Mouse (Mus musculus) midbrain, embryonic 12.5 days (tissue): ENCODE measurements at regions not wholly inside any gene's neighbourhood (a gene's known extent, or its start where the extent isn't known, plus 50 kb on each side); places are given as distances from the start of the nearest gene placed in this dataset.
A peak's percentile ranks its signal among the peaks of the same experiment; 100 is the strongest.

Experiments used
- ATAC-seq: fragments of 200-750 bp; cut with Nextera tagmentation; 2 replicates; pipeline ENCODE4 v1.8.0; 2017; ENCODE audit warnings: low read depth, moderate TSS enrichment, moderate library complexity; ENCODE audit not compliant: low FRiP score
- H3K27ac ChIP-seq: fragments of 300-500 bp; sonication (generic); replicated peaks from 2 replicates; pipeline ENCODE4 v1.5.1; 2016; ENCODE audit warnings: mild to moderate bottlenecking
- H3K27me3 ChIP-seq: fragments of 300-500 bp; sonication (generic); 2 replicates; pipeline ENCODE4 v1.6.1; 2016; ENCODE audit warnings: mild to moderate bottlenecking
- H3K36me3 ChIP-seq: fragments of 300-500 bp; sonication (generic); 2 replicates; pipeline ENCODE4 v1.6.1; 2016
- H3K4me1 ChIP-seq: fragments of 300-500 bp; sonication (generic); 2 replicates; pipeline ENCODE4 v1.6.1; 2016
- H3K4me2 ChIP-seq: fragments of 300-500 bp; sonication (generic); replicated peaks from 2 replicates; pipeline ENCODE4 v1.6.1; 2016; ENCODE audit warnings: mild to moderate bottlenecking, moderate library complexity
- H3K4me3 ChIP-seq: fragments of 300-500 bp; sonication (generic); 2 replicates; pipeline ENCODE4 v1.5.1; 2016; ENCODE audit warnings: mild to moderate bottlenecking
- H3K9ac ChIP-seq: fragments of 300-500 bp; sonication (generic); replicated peaks from 2 replicates; pipeline ENCODE4 v1.6.1; 2016; ENCODE audit warnings: mild to moderate bottlenecking, moderate library complexity
- H3K9me3 ChIP-seq: fragments of 300-500 bp; sonication (generic); 2 replicates; pipeline ENCODE4 v1.6.1; 2016; ENCODE audit warnings: mild to moderate bottlenecking
- WGBS: fragments of 180-500 bp; shearing (Covaris S2); methylation state at CpG from one replicate; pipeline ENCODE4 v1.1.7; 2016; 5-methylcytosine and 5-hydroxymethylcytosine counted together

DNA sequence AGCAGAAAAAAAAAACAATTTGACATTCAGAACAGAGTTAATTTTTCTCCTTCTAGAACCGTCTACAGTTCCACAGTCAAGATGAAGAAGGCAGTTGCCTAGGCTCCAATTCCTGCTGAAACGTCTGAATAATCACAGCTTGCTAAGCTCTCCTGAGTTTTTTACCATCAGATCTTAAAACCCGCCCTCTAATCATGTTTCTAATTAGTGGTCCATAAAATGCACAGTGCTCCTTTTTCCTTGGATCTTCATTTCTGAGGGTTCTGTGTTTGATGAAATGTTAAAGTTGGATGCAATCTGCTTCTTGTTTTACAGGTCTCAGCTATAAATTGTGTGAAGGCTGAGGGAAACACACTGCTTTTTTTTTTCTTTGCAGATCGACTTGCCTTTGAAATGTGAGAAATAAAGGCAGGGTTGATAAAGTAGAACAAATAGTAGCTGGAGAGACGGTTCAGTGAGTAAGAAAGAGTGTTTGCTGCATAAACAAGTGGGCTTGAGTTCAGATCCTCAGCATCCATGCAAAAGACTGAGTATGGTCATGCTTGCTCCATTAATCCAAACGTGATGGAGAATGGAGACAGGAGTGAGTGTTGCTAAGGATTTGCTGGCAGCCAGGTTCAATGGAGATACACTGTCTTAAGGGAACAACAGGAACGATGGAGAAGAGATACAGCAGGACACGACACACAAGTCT, 499.3 kb downstream of the Nuf2 start:
- WGBS, result 66% methylated on average over 8 of the region's 8 CpGs
- no peak overlapping the region for H3K9ac ChIP-seq
- no peak for ATAC-seq
- H3K27ac ChIP-seq, result no peak overlapping the region
- no peaks in the 10 kb centered on the region for H3K27me3 ChIP-seq
- no peak overlapping the region for H3K4me3 ChIP-seq
- H3K36me3 ChIP-seq, result no peaks in the 10 kb centered on the region
- H3K9me3 ChIP-seq, result no peaks in the 10 kb centered on the region
- H3K4me1 ChIP-seq, result no peaks in the 10 kb centered on the region
- H3K4me2 ChIP-seq, result no peak overlapping the region

GRCm38 (mm10) chr1:169027706-169028105, 503.6 kb downstream of the Nuf2 start:
- H3K27ac ChIP-seq, result no peak overlapping the region
- no peak overlapping the region for H3K4me3 ChIP-seq
- WGBS, result 38% methylated on average over 6 of the region's 6 CpGs
- no peaks in the 10 kb centered on the region for H3K9me3 ChIP-seq
- H3K4me2 ChIP-seq, result no peak overlapping the region
- no peaks in the 10 kb centered on the region for H3K4me1 ChIP-seq
- no peak for ATAC-seq
- no peaks in the 10 kb centered on the region for H3K36me3 ChIP-seq
- H3K27me3 ChIP-seq, result no peaks in the 10 kb centered on the region
- H3K9ac ChIP-seq, result no peak overlapping the region

DNA sequence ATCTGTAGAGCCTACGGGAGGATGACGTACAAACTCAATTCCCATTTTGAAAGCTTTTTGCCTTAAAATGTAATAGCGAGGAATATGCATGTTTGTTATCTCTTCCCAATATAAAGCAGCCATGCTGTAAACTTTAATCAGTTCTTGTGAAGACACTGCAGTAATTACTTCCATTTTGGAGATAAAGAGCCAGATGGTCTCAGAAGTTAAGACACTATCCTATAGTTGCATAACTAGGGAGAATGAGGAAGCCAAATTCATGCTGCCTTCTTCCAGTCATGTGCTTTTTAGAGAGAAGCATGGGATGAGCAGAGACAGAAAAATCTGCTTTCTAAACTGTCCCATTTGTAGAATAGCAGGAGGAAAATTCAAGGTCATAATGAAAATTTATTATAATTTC, 504.0 kb downstream of the Nuf2 start:
- H3K9me3 ChIP-seq, result no peaks in the 10 kb centered on the region
- H3K9ac ChIP-seq, result no peak overlapping the region
- H3K4me2 ChIP-seq, result no peak overlapping the region
- no peak overlapping the region for H3K4me3 ChIP-seq
- H3K4me1 ChIP-seq, result no peaks in the 10 kb centered on the region
- no peaks in the 10 kb centered on the region for H3K36me3 ChIP-seq
- no peak overlapping the region for H3K27ac ChIP-seq
- WGBS, result 95% methylated on average over 3 of the region's 3 CpGs
- ATAC-seq, result no peak
- H3K27me3 ChIP-seq, result no peaks in the 10 kb centered on the region

DNA sequence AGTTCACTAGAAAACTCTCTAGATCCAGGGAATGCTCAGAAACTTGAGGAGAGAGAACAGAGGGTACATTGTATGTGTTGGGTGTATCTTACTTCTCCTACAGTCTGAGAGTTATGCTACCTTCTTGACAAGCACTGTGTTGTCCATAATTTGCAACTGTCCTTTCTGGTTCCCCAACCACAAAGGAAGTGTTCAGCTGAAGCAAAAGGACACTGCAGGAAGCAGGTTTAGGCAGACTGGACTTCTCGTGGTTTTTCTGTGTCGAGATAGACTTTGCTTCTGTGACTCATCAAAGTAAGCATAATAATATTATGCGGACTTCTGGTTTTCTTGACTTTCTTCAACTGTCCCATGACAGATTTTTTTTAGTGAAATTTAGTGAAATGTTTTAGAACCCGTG, 506.7 kb downstream of the Nuf2 start:
- no peak for ATAC-seq
- 88% methylated on average over 4 of the region's 4 CpGs for WGBS

DNA sequence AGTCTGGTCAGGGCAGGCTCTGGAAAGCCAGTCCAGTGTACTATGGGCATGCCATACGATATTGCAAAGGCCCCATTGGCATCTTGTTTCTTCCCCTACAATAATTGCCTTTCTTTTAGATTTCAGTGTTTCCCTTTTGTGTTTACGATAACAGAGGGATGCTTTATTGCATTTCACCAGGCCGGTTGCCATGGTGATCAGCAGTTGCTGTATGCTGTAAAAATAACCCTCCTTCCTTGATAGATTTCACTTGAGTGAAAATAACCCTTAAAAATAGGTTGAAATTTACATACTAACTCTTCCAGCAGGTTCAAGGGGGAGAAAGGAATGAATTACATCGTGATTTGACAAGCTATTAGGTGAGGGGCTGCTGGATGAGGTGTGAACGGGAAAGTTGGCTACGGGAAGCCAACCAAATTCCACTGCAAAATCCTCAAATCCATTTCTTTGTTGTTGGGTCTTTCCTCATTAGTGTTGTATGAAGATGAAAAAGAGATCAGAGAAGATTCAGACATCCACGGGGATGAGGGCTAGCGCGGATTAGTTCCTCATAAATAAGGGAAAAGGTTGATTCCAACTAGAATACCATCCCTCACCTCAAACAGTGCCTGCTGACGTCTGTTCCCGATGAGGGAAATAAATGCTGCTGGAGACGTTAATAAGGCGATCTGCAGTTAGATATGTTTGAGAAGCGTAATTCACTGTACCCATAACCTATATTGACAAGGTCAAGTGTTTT, 539.6 kb downstream of the Nuf2 start:
- Histone ChIP-seq H3K27me3 (no peaks in the 10 kb centered on the region), H3K4me1 (peaks cover 5% of the 10 kb centered on the region; the same call in 1 of the 2 replicates), H3K9me3 (no peaks in the 10 kb centered on the region), H3K4me3 (no peak overlapping the region), H3K9ac (no peak overlapping the region), H3K4me2 (no peak overlapping the region), H3K27ac (no peak overlapping the region; the same call in 1 of the 2 replicates), H3K36me3 (no peaks in the 10 kb centered on the region)
- 72% methylated on average over 14 of the region's 14 CpGs for WGBS
- ATAC-seq, result no peak

More for the DNA sequence above, 506.7 kb downstream of the Nuf2 start:
- no peaks in the 10 kb centered on the region for H3K4me1 ChIP-seq
- H3K4me3 ChIP-seq, result no peak overlapping the region
- no peaks in the 10 kb centered on the region for H3K36me3 ChIP-seq
- H3K9me3 ChIP-seq, result no peaks in the 10 kb centered on the region
- H3K27me3 ChIP-seq, result no peaks in the 10 kb centered on the region
- no peak overlapping the region for H3K27ac ChIP-seq
- no peak overlapping the region for H3K9ac ChIP-seq
- no peak overlapping the region for H3K4me2 ChIP-seq

GRCm38 (mm10) chr1:168975037-168975698, 543.1 kb upstream of the Pbx1 start:
- Histone ChIP-seq H3K4me1 (no peaks in the 10 kb centered on the region), H3K27ac (no peak overlapping the region), H3K9ac (no peak overlapping the region), H3K4me3 (no peak overlapping the region), H3K36me3 (no peaks in the 10 kb centered on the region), H3K27me3 (no peaks in the 10 kb centered on the region), H3K4me2 (no peak overlapping the region), H3K9me3 (0 out of 2 replicates have a peak, but pooled peaks cover 2% of the 10 kb centered on the region)
- WGBS, result 87% methylated on average over 8 of the region's 8 CpGs
- no peak for ATAC-seq

DNA sequence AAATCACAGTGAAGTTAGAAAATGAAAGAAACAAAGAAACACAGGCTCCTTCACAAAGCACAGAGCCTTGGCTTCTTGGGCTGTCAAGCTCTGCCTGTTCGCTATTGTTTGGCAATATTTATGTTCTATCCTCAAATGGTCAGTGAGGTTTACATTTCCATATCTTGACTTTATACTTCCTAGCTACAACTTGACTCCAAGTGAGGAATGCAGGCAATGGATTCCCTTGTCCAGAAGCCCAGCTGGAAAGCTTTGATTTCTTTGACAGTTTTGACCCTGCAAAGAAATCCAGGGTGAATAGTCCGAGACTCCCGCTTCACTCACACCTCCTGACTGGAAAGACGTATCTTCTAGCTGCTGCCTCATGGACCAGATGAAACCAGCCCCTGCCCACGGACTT, 537.3 kb upstream of the Pbx1 start:
- 32% methylated on average over 5 of the region's 5 CpGs for whole genome bisulfite sequencing
- H3K36me3 ChIP-seq, result no peaks in the 10 kb centered on the region
- peaks cover 10% of the 10 kb centered on the region for H3K4me1 ChIP-seq
- no peaks in the 10 kb centered on the region for H3K27me3 ChIP-seq
- H3K4me3 ChIP-seq, result no peak overlapping the region
- no peak for ATAC-seq
- H3K4me2 ChIP-seq, result no peak overlapping the region
- H3K9ac ChIP-seq, result no peak overlapping the region
- H3K9me3 ChIP-seq, result 0 out of 2 replicates have a peak, but pooled peaks cover 2% of the 10 kb centered on the region
- no peak overlapping the region for H3K27ac ChIP-seq

DNA sequence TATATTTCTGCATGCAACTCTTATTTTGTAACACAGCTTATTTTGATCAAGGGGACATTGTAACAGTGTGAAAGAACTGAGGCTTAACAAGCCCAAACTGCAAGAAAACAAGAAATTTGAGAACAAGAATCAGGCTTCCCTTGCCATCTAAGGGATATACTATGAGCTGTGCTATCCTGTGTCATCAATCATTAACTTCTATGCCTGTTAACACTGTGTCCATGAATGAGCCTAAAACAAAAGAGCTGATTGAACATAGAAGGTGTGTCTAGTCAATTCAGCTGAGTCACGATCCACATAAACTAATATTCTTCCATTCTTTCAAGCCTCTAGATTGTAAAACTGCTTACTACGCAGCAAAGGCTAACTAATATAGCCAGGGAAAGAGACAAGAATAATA, 535.3 kb upstream of the Pbx1 start:
- Histone ChIP-seq H3K27ac (no peak overlapping the region), H3K27me3 (no peaks in the 10 kb centered on the region), H3K9me3 (0 out of 2 replicates have a peak, but pooled peaks cover 2% of the 10 kb centered on the region), H3K4me2 (no peak overlapping the region), H3K9ac (no peak overlapping the region), H3K36me3 (no peaks in the 10 kb centered on the region), H3K4me3 (no peak overlapping the region), H3K4me1 (peaks cover 12% of the 10 kb centered on the region)
- 86% methylated on average over 2 of the region's 2 CpGs for WGBS
- no peak for ATAC-seq

DNA sequence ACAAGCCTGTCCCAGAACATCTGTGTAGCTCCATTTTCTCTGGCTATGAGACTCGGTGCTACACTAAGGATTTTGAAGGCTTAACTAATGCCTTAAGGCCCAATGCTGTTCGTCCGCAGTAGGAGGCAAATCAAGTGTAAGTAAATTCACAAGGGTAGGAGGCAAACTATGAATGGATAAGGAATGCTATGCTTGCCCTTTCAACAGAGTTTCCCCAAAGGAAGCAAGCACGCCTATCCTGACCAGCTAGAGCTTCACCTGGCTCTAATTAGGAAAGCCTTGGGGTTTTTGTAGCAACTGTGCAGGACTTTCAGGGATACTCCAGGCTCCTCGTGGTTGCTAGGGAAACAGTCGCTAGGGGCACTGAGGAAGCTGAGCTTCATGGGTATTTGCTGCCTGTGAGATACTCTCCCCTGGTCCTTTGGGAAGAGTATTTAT, 532.4 kb upstream of the Pbx1 start:
- ATAC-seq, result peak; percentile 41
- WGBS, result 13% methylated on average over 6 of the region's 6 CpGs

DNA sequence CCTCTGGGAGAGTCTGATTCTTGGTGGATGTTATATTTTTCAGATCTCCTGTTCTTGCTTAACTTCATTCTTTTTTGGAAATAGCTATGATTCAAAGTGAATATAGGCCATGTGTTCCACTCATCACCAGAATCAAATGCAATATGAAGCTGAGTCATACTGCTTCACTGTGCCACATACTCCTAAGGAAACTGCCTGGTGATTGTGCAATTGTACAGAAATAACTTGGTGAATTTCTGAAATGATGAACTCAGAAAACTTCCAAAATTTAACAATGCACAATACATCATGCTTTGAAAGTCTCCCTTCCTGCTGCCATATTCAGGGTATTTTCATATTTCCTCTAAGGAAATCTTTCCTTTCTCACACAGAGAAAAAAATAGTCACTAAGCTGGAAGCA, 518.9 kb upstream of the Pbx1 start:
- Histone ChIP-seq H3K4me2 (no peak overlapping the region), H3K36me3 (no peaks in the 10 kb centered on the region), H3K9ac (no peak overlapping the region), H3K27ac (no peak overlapping the region), H3K9me3 (no peaks in the 10 kb centered on the region), H3K4me1 (no peaks in the 10 kb centered on the region), H3K27me3 (no peaks in the 10 kb centered on the region), H3K4me3 (no peak overlapping the region)
- ATAC-seq, result no peak

More for the DNA sequence above, 532.4 kb upstream of the Pbx1 start:
- peaks cover 12% of the 10 kb centered on the region for H3K4me1 ChIP-seq
- no peak overlapping the region for H3K4me3 ChIP-seq
- no peaks in the 10 kb centered on the region for H3K27me3 ChIP-seq
- H3K9me3 ChIP-seq, result no peaks in the 10 kb centered on the region
- no peak overlapping the region for H3K4me2 ChIP-seq
- H3K27ac ChIP-seq, result 0 out of 2 replicates have a peak overlapping the region, but pooled peaks have one; percentile 1
- no peak overlapping the region for H3K9ac ChIP-seq
- H3K36me3 ChIP-seq, result no peaks in the 10 kb centered on the region

- H3K27ac ChIP-seq, result peak overlapping the region; percentile 58
Observed at GRCm38 (mm10) chr1:168924100-168924815, 492.2 kb upstream of the Pbx1 start.

More at GRCm38 (mm10) chr1:168924100-168924815, 492.2 kb upstream of the Pbx1 start:
- H3K9ac ChIP-seq, result no peak overlapping the region
- peak; percentile 91 for ATAC-seq
- no peak overlapping the region for H3K4me2 ChIP-seq
- no peak overlapping the region for H3K4me3 ChIP-seq
- no peaks in the 10 kb centered on the region for H3K36me3 ChIP-seq
- H3K4me1 ChIP-seq, result peaks cover 10% of the 10 kb centered on the region
- no peaks in the 10 kb centered on the region for H3K9me3 ChIP-seq
- no peaks in the 10 kb centered on the region for H3K27me3 ChIP-seq
- WGBS, result 23% methylated on average over 5 of the region's 5 CpGs
